Mouse (Mus musculus): ENCODE data around the gene Cyp8b1. TPM values are rescaled to one million over a fixed set of nuclear protein-coding genes. Genes with fewer than 3 reads are reported as not detected.

Gene Cyp8b1
- total and polyA plus RNA-seq, 2 experiments: 86.4 to 305 TPM

DNA sequence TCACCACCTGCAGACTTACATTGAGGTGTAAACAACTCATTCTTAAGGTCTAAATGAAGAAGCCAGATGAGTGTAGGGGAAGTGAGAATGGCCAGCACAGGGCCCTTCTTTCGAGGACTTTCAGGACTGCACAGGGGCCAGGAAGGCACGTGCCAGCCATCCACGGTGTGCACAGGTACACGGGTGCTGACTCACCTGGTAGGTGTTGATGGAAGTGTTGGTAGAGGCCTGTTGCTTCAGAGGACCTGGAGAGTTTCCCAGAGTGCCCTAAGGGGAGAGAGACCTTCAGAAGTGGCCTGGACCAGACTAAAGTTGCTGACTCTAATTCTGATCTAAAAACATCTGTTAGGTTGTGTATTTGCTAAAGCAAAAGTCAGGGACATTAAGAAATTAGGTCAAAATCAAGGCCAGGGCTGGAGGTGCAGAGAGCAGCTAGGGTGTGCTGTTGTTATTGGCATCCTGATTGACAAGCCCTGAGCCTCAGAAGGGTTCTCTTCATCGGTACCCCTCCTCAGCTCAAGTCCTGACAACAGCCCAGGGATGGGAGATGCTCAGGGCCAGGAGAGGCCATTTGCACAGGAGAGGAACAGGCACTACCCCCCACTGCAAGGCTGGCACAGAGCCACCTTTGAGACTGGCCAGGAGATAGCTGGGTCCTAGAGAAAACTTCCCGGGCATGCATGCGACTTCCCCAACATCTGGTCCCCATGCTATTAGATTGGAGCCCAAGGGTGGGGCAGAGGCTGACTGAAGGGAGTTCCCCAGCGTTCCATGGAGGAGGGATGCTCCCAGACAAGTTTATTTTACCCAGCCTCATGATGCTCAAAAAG lies 12.4 kb downstream of the Cyp8b1 start:
- 21% methylated on average over 8 of the region's 8 CpGs for whole genome bisulfite sequencing
- TF ChIP-seq POLR2A (IDR thresholded peaks at IDR 0.05; ENCODE audit: extremely low read depth, insufficient read depth, low read length) (no peak), CTCF (IDR thresholded peaks at IDR 0.05; ENCODE audit: low read depth, low read length) (peak; percentile 32; the same call in 1 of the 2 replicates)

DNA sequence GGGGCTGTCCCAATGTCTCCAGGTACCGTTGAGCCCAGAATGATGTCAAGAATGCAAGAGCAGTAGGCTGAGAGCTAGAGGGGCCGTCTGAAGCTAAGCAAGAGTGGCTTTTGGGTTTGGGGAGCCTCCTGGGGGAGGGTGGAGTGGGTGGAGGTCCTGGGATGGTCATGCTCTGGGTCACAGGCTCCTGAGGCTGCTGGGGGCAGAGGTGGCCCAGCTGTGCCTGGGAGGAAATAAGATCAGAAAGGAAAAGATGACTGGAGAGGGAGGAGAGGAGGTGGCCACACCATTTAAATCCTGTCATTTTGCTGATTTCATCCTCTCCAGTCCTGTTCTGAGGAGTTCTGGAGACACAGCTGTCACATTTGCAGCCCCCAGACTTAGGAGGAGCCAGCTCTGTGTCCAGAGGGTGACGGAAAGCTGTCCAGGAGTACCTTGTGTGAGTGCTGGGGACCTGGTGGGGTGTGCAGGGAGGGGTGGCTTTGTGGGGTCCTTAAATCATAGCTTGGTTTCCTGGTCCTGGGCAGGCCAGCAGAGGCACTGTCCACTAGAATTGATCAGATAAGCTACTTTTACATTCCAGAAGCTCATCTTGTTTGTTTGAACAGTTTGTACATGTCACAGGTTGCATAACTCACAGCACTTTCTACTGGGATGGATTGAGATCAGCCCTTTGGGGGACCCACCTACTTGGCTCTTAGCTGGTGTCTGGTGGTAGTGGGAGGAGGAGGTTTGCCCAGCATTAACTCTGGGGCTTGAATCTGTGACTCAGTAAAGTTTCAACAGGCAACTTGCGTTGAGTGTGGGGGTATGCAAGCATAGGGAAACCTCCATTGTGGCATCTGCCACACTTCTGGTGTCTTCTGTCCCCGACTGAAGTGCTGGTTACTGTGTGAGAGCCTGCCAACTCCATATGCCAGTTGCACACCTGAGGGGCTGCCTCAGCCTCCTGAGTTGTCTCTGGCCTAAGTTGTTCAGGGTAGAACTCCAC lies 14.1 kb downstream of the Cyp8b1 start:
- Histone ChIP-seq H3K27ac (replicated peaks; ENCODE audit: insufficient read depth, low read depth, low read length) (peak overlapping the region; percentile 97), H3K27me3 (ENCODE audit: control insufficient read depth, insufficient read depth, low read length) (no peaks in the 10 kb centered on the region), H3K36me3 (ENCODE audit: control insufficient read depth, insufficient read depth, low read length) (no peaks in the 10 kb centered on the region), H3K9ac (ENCODE audit: low read depth, low read length) (peak overlapping the region; percentile 78), H3K4me3 (ENCODE audit: insufficient read depth, low read depth, low read length) (no peak overlapping the region), H3K4me1 (ENCODE audit: control insufficient read depth, insufficient read depth, low read length) (peaks cover 39% of the 10 kb centered on the region), H3K79me2 (ENCODE audit: control insufficient read depth, insufficient read depth, low read length) (no peaks in the 10 kb centered on the region)
- WGBS: 45% methylated on average over 5 of the region's 5 CpGs
- DNase-seq (ENCODE audit: extremely low read depth, low read depth, low spot score): peak; percentile 98
- TF ChIP-seq POLR2A (IDR thresholded peaks at IDR 0.05; ENCODE audit: extremely low read depth, insufficient read depth, low read length) (no peak), CTCF (IDR thresholded peaks at IDR 0.05; ENCODE audit: low read depth, low read length) (peak; percentile 45)

More for the DNA sequence above, 12.4 kb downstream of the Cyp8b1 start:
- DNase-seq (ENCODE audit: extremely low read depth, low read depth, low spot score): peak; percentile 99
- no peaks in the 10 kb centered on the region for H3K79me2 ChIP-seq (ENCODE audit: control insufficient read depth, insufficient read depth, low read length)
- H3K36me3 ChIP-seq (ENCODE audit: control insufficient read depth, insufficient read depth, low read length): no peaks in the 10 kb centered on the region
- H3K9ac ChIP-seq (ENCODE audit: low read depth, low read length): peak overlapping the region; percentile 30
- peak overlapping the region; percentile 97 for H3K27ac ChIP-seq (replicated peaks; ENCODE audit: insufficient read depth, low read depth, low read length)
- no peak overlapping the region for H3K4me3 ChIP-seq (ENCODE audit: insufficient read depth, low read depth, low read length)
- H3K4me1 ChIP-seq (ENCODE audit: control insufficient read depth, insufficient read depth, low read length): peaks cover 39% of the 10 kb centered on the region
- no peaks in the 10 kb centered on the region for H3K27me3 ChIP-seq (ENCODE audit: control insufficient read depth, insufficient read depth, low read length)

DNA sequence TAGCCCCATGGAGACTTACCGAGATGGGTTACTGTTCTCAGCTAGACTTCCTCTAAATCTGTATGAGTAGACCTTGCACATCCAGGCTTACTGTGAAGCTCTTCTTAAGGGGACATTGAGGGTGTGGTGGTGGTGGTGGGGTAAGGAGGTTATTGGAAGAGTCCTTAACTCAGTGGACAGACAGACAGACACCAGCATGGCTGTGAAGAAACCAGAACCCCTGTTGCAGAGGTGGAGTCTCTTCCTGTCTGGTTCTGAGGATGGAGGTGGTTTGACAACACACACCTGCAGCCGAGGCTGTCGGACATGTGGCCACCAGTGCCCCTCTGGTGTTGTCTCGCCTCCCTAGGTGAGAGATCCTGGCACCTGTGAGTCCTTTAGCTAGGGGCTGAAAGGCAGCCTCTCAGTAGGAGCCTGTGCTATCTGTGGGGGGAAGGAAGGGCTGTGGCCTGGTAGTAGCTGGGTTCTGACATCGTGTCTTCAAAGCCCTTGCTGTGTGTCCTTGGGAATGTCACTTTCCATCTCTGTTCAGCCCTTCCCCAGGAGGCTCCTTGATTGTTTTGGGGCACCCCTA lies 15.7 kb downstream of the Cyp8b1 start:
- Histone ChIP-seq H3K36me3 (ENCODE audit: control insufficient read depth, insufficient read depth, low read length) (no peaks in the 10 kb centered on the region), H3K27me3 (ENCODE audit: control insufficient read depth, insufficient read depth, low read length) (no peaks in the 10 kb centered on the region), H3K9ac (ENCODE audit: low read depth, low read length) (no peak overlapping the region), H3K4me1 (ENCODE audit: control insufficient read depth, insufficient read depth, low read length) (peaks cover 29% of the 10 kb centered on the region), H3K27ac (replicated peaks; ENCODE audit: insufficient read depth, low read depth, low read length) (no peak overlapping the region), H3K4me3 (ENCODE audit: insufficient read depth, low read depth, low read length) (no peak overlapping the region), H3K79me2 (ENCODE audit: control insufficient read depth, insufficient read depth, low read length) (no peaks in the 10 kb centered on the region)
- WGBS: 80% methylated on average over 5 of the region's 5 CpGs
- DNase-seq (ENCODE audit: extremely low read depth, low read depth, low spot score): no peak
- TF ChIP-seq POLR2A (IDR thresholded peaks at IDR 0.05; ENCODE audit: extremely low read depth, insufficient read depth, low read length) (no peak), CTCF (IDR thresholded peaks at IDR 0.05; ENCODE audit: low read depth, low read length) (no peak)

- H3K79me2 ChIP-seq (ENCODE audit: control insufficient read depth, insufficient read depth, low read length): no peaks in the 10 kb centered on the region
- H3K4me3 ChIP-seq (ENCODE audit: insufficient read depth, low read depth, low read length): no peak overlapping the region
- no peaks in the 10 kb centered on the region for H3K36me3 ChIP-seq (ENCODE audit: control insufficient read depth, insufficient read depth, low read length)
- H3K27ac ChIP-seq (replicated peaks; ENCODE audit: insufficient read depth, low read depth, low read length): no peak overlapping the region
- peaks cover 24% of the 10 kb centered on the region for H3K4me1 ChIP-seq (ENCODE audit: control insufficient read depth, insufficient read depth, low read length)
- TF ChIP-seq CTCF (IDR thresholded peaks at IDR 0.05; ENCODE audit: low read depth, low read length) (no peak), POLR2A (IDR thresholded peaks at IDR 0.05; ENCODE audit: extremely low read depth, insufficient read depth, low read length) (no peak)
- no peak for DNase-seq (ENCODE audit: extremely low read depth, low read depth, low spot score)
- H3K9ac ChIP-seq (ENCODE audit: low read depth, low read length): no peak overlapping the region
- WGBS: 75% methylated on average over 6 of the region's 6 CpGs
- no peaks in the 10 kb centered on the region for H3K27me3 ChIP-seq (ENCODE audit: control insufficient read depth, insufficient read depth, low read length)
Observed at GRCm38 (mm10) chr9:121899306-121899705, 16.8 kb downstream of the Cyp8b1 start.

DNA sequence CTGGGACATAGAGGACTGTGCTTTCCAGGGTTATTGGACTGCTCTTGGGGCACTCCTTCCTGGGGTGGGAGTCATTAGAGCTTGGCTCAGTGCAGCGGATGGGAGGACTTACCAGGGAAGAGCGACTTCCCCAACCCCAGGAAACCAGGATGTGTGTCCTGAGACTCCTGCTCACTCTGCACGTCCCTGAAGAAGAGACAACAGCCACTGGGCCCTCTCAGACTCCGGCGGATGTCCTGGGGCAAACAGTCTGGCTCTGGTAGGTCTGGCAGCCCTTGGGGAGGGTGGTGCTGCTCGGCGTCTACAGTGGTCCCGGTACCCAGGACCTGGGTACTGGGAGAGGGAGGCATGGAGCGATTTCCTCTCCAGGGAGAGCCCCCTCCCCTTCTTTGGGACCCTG lies 17.9 kb downstream of the Cyp8b1 start, which contains the start of gene Ackr2:
Gene Ackr2 (plus strand): TSS at position 111 of the 400 bp plus-strand sequence.
- no peak for TF ChIP-seq CTCF (IDR thresholded peaks at IDR 0.05; ENCODE audit: low read depth, low read length)
- no peak for TF ChIP-seq POLR2A (IDR thresholded peaks at IDR 0.05; ENCODE audit: extremely low read depth, insufficient read depth, low read length)
- 84% methylated on average over 9 of the region's 9 CpGs for WGBS
- H3K27me3 ChIP-seq (ENCODE audit: control insufficient read depth, insufficient read depth, low read length): no peaks in the 10 kb centered on the region
- no peaks in the 10 kb centered on the region for H3K79me2 ChIP-seq (ENCODE audit: control insufficient read depth, insufficient read depth, low read length)
- no peak within 1 kb of the TSS for H3K9ac ChIP-seq (ENCODE audit: low read depth, low read length)
- peak within 1 kb of the TSS; percentile 17; the same call in 1 of the 2 replicates for H3K4me3 ChIP-seq (ENCODE audit: insufficient read depth, low read depth, low read length)
- 0 out of 2 replicates have a peak within 1 kb of the TSS, but pooled peaks have one; percentile 4 for H3K27ac ChIP-seq (replicated peaks; ENCODE audit: insufficient read depth, low read depth, low read length)
- H3K4me1 ChIP-seq (ENCODE audit: control insufficient read depth, insufficient read depth, low read length): peaks cover 17% of the 10 kb centered on the region
- H3K36me3 ChIP-seq (ENCODE audit: control insufficient read depth, insufficient read depth, low read length): no peaks in the 10 kb centered on the region
- no peak for DNase-seq (ENCODE audit: extremely low read depth, low read depth, low spot score)

All from liver, adult 2 months (tissue).